Comparison of ENCODE assay signal across 21 mouse cellular contexts in genomic region chrX:144652196-144652595, GRCm38 (mm10). TPM values are rescaled to one million over a fixed set of nuclear protein-coding genes. Genes with fewer than 3 reads are reported as not detected.
DNase-seq lines count a peak whose midpoint lies in the region; ATAC-seq lines count a peak whose summit lies in the region.
"Had no signal": no experiment of that assay in that cellular context is flagged by ENCODE, and none has a peak within 500 bp of the region (broad histone marks: within the 10 kb centered on the region; RNA-seq: fewer than 3 reads in every experiment).

No protein-coding gene starts in this region.

- no peaks in the 10 kb centered on the region for H3K36me3 ChIP-seq in kidney, embryonic 15.5 days
- H3K36me3 ChIP-seq in liver, embryonic 16.5 days (ENCODE audit: control insufficient read depth, insufficient read depth): no peaks in the 10 kb centered on the region
- H3K36me3 ChIP-seq: embryonic facial prominence, embryonic 10.5 days; embryonic facial prominence, embryonic 12.5 days; forebrain, embryonic 15.5 days had no signal

- no peaks in the 10 kb centered on the region for H3K4me1 ChIP-seq in kidney, embryonic 15.5 days
- H3K4me1 ChIP-seq in liver, embryonic 16.5 days (ENCODE audit: control insufficient read depth, low read depth, low read length): no peaks in the 10 kb centered on the region
- H3K4me1 ChIP-seq: embryonic facial prominence, embryonic 10.5 days; embryonic facial prominence, embryonic 12.5 days; forebrain, embryonic 13.5 days; forebrain, embryonic 15.5 days had no signal

- ATAC-seq in kidney, embryonic 15.5 days (replicated peaks; ENCODE audit: low FRiP score): no peak
- peak; percentile 62; the same call in 1 of the 2 replicates for ATAC-seq in liver, embryonic 16.5 days (ENCODE audit: low read depth)
- ATAC-seq: forebrain, embryonic 13.5 days; forebrain, embryonic 15.5 days; forebrain, postnatal 0 days had no signal

- H3K27ac ChIP-seq in kidney, embryonic 15.5 days: no peak overlapping the region
- H3K27ac ChIP-seq in liver, embryonic 16.5 days (ENCODE audit: low read length): no peak overlapping the region
- H3K27ac ChIP-seq: embryonic facial prominence, embryonic 10.5 days; embryonic facial prominence, embryonic 12.5 days; forebrain, embryonic 13.5 days; forebrain, embryonic 15.5 days had no signal

- H3K9me3 ChIP-seq in kidney, embryonic 15.5 days (replicated peaks): no peaks in the 10 kb centered on the region
- no peaks in the 10 kb centered on the region for H3K9me3 ChIP-seq in liver, embryonic 16.5 days (replicated peaks; ENCODE audit: control insufficient read depth, low read length)
- H3K9me3 ChIP-seq: embryonic facial prominence, embryonic 10.5 days; embryonic facial prominence, embryonic 12.5 days; forebrain, embryonic 13.5 days; forebrain, embryonic 15.5 days had no signal

- H3K27me3 ChIP-seq in kidney, embryonic 15.5 days: peaks cover 5% of the 10 kb centered on the region; the same call in 1 of the 2 replicates
- no peaks in the 10 kb centered on the region for H3K27me3 ChIP-seq in liver, embryonic 16.5 days (ENCODE audit: control insufficient read depth, insufficient read depth, low read depth, low read length)
- H3K27me3 ChIP-seq: embryonic facial prominence, embryonic 12.5 days; forebrain, embryonic 13.5 days; forebrain, embryonic 15.5 days had no signal

- H3K4me2 ChIP-seq in kidney, embryonic 15.5 days: no peak overlapping the region
- H3K4me2 ChIP-seq in liver, embryonic 16.5 days (ENCODE audit: low read depth, low read length): no peak overlapping the region
- H3K4me2 ChIP-seq: embryonic facial prominence, embryonic 12.5 days; forebrain, embryonic 13.5 days; forebrain, embryonic 15.5 days had no signal

- H3K9ac ChIP-seq in kidney, embryonic 15.5 days: no peak overlapping the region
- no peak overlapping the region for H3K9ac ChIP-seq in liver, embryonic 16.5 days (ENCODE audit: low read depth, low read length)
- H3K9ac ChIP-seq: embryonic facial prominence, embryonic 12.5 days; forebrain, embryonic 13.5 days; forebrain, embryonic 15.5 days; forebrain, postnatal 0 days had no signal

- 79% methylated on average over 2 of the region's 2 CpGs for WGBS in kidney, embryonic 15.5 days
- 37% methylated on average over 2 of the region's 2 CpGs for WGBS in liver, embryonic 16.5 days (ENCODE audit: insufficient replicate concordance)

- DNase-seq in kidney, adult 9 months: peak; percentile 14
- DNase-seq in liver: no peak
- no peak for DNase-seq in adrenal gland, postnatal 10 days
- DNase-seq: adrenal gland, adult 2 months; adrenal gland, postnatal 14 days; adrenal gland, postnatal 36 days; cerebellum, adult 11-12 months; cerebellum, adult 2 months; cerebellum, adult 9-10 months; cerebellum, postnatal 10 days; cerebellum, postnatal 25 days; forebrain, postnatal 0 days had no signal

- no peak overlapping the region for H3K4me3 ChIP-seq in kidney, embryonic 15.5 days (replicated peaks)
- H3K4me3 ChIP-seq in liver, embryonic 16.5 days (ENCODE audit: low read depth, low read length): no peak overlapping the region
- H3K4me3 ChIP-seq: embryonic facial prominence, embryonic 10.5 days; embryonic facial prominence, embryonic 12.5 days; forebrain, embryonic 13.5 days; forebrain, embryonic 15.5 days had no signal

RNA-seq across cellular contexts. Expression of gene Trpc5, which starts 35.8 kb away (rescaled TPM):
- polyA plus RNA-seq in kidney, embryonic 15.5 days (2015; fragmentation: Nextera tagmentation; extraction: Ambion mirVana): 0.08 and 0.13 TPM in 2 replicates
- polyA plus RNA-seq in liver, embryonic 16.5 days (2015; fragmentation: Nextera tagmentation; extraction: Ambion mirVana): 0.05 TPM in 1 of 2 replicates, not detected in the other
- 1 to 10 TPM in 1 of 2 experiments, under 1 TPM in 1; 0.87 to 1.8 TPM for total RNA-seq in adrenal gland, postnatal 10 days (2021)
- total RNA-seq: MEL had no signal
- polyA plus RNA-seq: C2C12 had no signal

RNA-seq across cellular contexts. Expression of gene Rtl4, which starts 36.5 kb away (rescaled TPM):
- 0.36 and 0.42 TPM in 2 replicates for polyA plus RNA-seq in kidney, embryonic 15.5 days (2015; fragmentation: Nextera tagmentation; extraction: Ambion mirVana)
- 0.86 and 0.93 TPM in 2 replicates for polyA plus RNA-seq in liver, embryonic 16.5 days (2015; fragmentation: Nextera tagmentation; extraction: Ambion mirVana)
- 1 to 10 TPM; 1.9 to 2.0 TPM for total RNA-seq in adrenal gland, postnatal 10 days (2021)
- total RNA-seq: ES-E14, MEL had no signal
- polyA plus RNA-seq: C2C12 had no signal
